Mouse (Mus musculus) small intestine, adult 2 months (tissue): ENCODE measurements around the gene Oxct2a.

Source experiments
- CTCF ChIP-seq: fragments of 200-500 bp; IDR thresholded peaks from 2 replicates; pipeline ENCODE4 v1.5.1; 2012; ENCODE audit warnings: low read depth, mild to moderate bottlenecking, control low read depth, inconsistent platforms, low read length, moderate library complexity, mixed read lengths; ENCODE audit not compliant: insufficient replicate concordance, insufficient read length; ENCODE audit errors: extremely low read depth
- POLR2A ChIP-seq: fragments of 200-500 bp; IDR thresholded peaks from 2 replicates; pipeline ENCODE4 v1.6.1; 2012; ENCODE audit warnings: low read depth, mild to moderate bottlenecking, control low read depth, inconsistent platforms, low read length, moderate library complexity

GRCm38 (mm10) chr4:123313010-123313409 is 10.4 kb downstream of the Oxct2a start:
- TF ChIP-seq CTCF, result no peak
- TF ChIP-seq POLR2A, result no peak
